Mouse (Mus musculus) hindbrain, embryonic 13.5 days (tissue): ENCODE data around the gene Slc30a2. TPM values are rescaled to one million over a fixed set of nuclear protein-coding genes. Genes with fewer than 3 reads are reported as not detected.
"Not testable (repeated sequence)": the region's sequence is repeated elsewhere in the genome, so short reads cannot be mapped to it uniquely, and the experiment has no call there.

Experiments
- ATAC-seq: fragments of 200-750 bp; cut with Nextera tagmentation; 2 replicates; pipeline ENCODE4 v1.8.0; 2017; ENCODE audit warnings: moderate TSS enrichment; ENCODE audit not compliant: low FRiP score
- H3K27ac ChIP-seq: fragments of 300-500 bp; sonication (generic); 2 replicates; pipeline ENCODE4 v1.5.1; 2015; ENCODE audit warnings: inconsistent platforms, mild to moderate bottlenecking, moderate library complexity
- H3K27me3 ChIP-seq: fragments of 300-500 bp; sonication (generic); 2 replicates; pipeline ENCODE4 v1.6.1; 2015; ENCODE audit warnings: mild to moderate bottlenecking, inconsistent platforms
- H3K36me3 ChIP-seq: fragments of 300-500 bp; sonication (generic); 2 replicates; pipeline ENCODE4 v1.6.1; 2015; ENCODE audit warnings: mild to moderate bottlenecking, inconsistent platforms
- H3K4me1 ChIP-seq: fragments of 300-500 bp; sonication (generic); replicated peaks from 2 replicates; pipeline ENCODE4 v1.6.1; 2015; ENCODE audit warnings: inconsistent platforms
- H3K4me2 ChIP-seq: fragments of 300-500 bp; sonication (generic); 2 replicates; pipeline ENCODE4 v1.6.1; 2015; ENCODE audit warnings: inconsistent platforms, mild to moderate bottlenecking, moderate library complexity
- H3K4me3 ChIP-seq: fragments of 300-500 bp; sonication (generic); 2 replicates; pipeline ENCODE4 v1.5.1; 2015; ENCODE audit warnings: mild to moderate bottlenecking, inconsistent platforms
- H3K9ac ChIP-seq: fragments of 300-500 bp; sonication (generic); 2 replicates; pipeline ENCODE4 v1.6.1; 2015; ENCODE audit warnings: mild to moderate bottlenecking, inconsistent platforms
- H3K9me3 ChIP-seq: fragments of 300-500 bp; sonication (generic); 2 replicates; pipeline ENCODE4 v1.6.1; 2016; ENCODE audit warnings: inconsistent platforms
- WGBS: fragments of 180-500 bp; shearing (Covaris S2); methylation state at CpG from one replicate; pipeline ENCODE4 v1.1.7; 2015; 5-methylcytosine and 5-hydroxymethylcytosine counted together
- polyA plus RNA-seq: library from polyadenylated mRNA; unstranded; fragments of >200 nt; fragmentation: Nextera tagmentation; extraction: Ambion mirVana; gene quantifications from 2 replicates; pipeline ENCODE4 v1.2.1, GENCODE M21; 2015

Gene Slc30a2
- polyA plus RNA-seq, 1 experiment from 2014 or later = not detected

GRCm38 (mm10) chr4:134365280-134365679 is 22.3 kb downstream of the Slc30a2 start:
- Histone ChIP-seq H3K9me3 (no peaks in the 10 kb centered on the region), H3K4me1 (no peaks in the 10 kb centered on the region), H3K27ac (no peak overlapping the region), H3K9ac (no peak overlapping the region), H3K36me3 (no peaks in the 10 kb centered on the region), H3K27me3 (peaks cover 62% of the 10 kb centered on the region), H3K4me3 (no peak overlapping the region), H3K4me2 (no peak overlapping the region)
- WGBS = 52% methylated on average over 5 of the region's 5 CpGs
- ATAC-seq = no peak

DNA sequence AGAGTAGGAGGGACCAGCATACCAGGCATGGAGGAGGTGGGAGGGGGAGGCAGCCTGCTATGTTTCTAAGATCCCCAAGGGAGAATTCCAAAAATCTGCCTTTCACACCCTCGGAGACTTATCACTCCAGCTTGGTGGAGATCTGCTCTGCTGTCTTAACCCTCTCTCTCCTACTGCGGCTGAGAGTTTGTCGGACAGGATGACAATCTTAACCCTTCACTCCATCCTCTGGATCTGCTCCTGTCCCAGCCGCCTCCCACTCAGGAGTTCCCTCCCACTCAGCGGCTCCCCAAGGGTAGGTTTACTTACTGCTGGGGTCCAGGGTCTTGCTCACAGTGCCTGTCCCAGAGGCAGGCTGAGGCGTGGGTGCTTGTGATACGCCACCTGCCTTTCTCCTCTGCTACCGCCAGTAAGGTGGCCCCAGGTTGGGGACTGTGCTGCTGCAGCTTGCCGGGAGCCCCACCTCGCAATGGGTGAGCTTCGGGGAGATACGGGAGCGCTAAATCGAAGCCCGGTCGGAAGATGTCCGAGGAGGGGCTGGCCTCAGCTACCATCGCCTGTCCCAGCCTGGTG is 27.8 kb downstream of the Slc30a2 start:
- Histone ChIP-seq H3K27me3 (peaks cover 70% of the 10 kb centered on the region), H3K4me1 (peaks cover 21% of the 10 kb centered on the region), H3K36me3 (no peaks in the 10 kb centered on the region), H3K4me2 (peak overlapping the region; percentile 81), H3K4me3 (peak overlapping the region; percentile 50), H3K9me3 (no peaks in the 10 kb centered on the region), H3K9ac (peak overlapping the region; percentile 65), H3K27ac (no peak overlapping the region)
- no peak for ATAC-seq
- under 1% methylated on average over 18 of the region's 18 CpGs for WGBS

DNA sequence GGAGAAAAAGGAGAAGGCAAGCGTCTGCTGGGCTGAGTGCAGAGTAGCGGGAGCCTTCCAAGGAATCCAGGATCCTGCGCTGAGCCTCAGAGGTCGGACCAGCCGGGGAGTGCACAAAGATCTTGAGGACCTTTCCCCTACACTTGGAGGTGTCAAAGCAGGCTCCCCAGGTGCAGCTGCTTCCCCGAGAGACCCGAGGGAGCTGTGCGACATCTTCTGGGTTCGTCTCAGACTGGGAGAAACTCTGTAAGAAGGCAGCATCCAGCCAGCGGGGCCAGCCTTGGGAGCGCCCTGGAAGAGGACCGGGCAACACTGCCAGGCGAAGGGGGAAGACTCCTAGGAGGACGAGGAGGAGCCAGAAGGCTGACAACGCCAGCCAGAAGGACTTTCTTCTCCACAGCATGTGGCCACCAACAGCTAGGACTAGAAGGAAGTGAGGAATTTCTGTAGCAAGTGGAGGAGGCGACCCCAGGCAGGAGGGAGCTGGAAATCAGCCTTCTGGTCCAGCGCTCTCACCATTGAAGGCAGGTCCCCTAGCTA is 28.4 kb downstream of the Slc30a2 start:
- H3K4me3 ChIP-seq = peak overlapping the region; percentile 50
- no peaks in the 10 kb centered on the region for H3K36me3 ChIP-seq
- peaks cover 64% of the 10 kb centered on the region for H3K27me3 ChIP-seq
- peaks cover 21% of the 10 kb centered on the region for H3K4me1 ChIP-seq
- H3K9ac ChIP-seq = peak overlapping the region; percentile 65
- peak overlapping the region; percentile 81 for H3K4me2 ChIP-seq
- no peak overlapping the region for H3K27ac ChIP-seq
- ATAC-seq = no peak
- H3K9me3 ChIP-seq = no peaks in the 10 kb centered on the region
- WGBS = under 1% methylated on average over 17 of the region's 17 CpGs

- peak overlapping the region; percentile 81 for H3K4me2 ChIP-seq
- peak overlapping the region; percentile 50 for H3K4me3 ChIP-seq
- no peak overlapping the region for H3K27ac ChIP-seq
- WGBS = under 1% methylated on average over 16 of the region's 16 CpGs
- H3K9ac ChIP-seq = peak overlapping the region; percentile 66
- no peaks in the 10 kb centered on the region for H3K9me3 ChIP-seq
- peak; percentile 90 for ATAC-seq
- H3K27me3 ChIP-seq = peaks cover 60% of the 10 kb centered on the region
- H3K4me1 ChIP-seq = peaks cover 21% of the 10 kb centered on the region
- H3K36me3 ChIP-seq = no peaks in the 10 kb centered on the region
Measured at GRCm38 (mm10) chr4:134372294-134372747, 29.3 kb downstream of the Slc30a2 start.

GRCm38 (mm10) chr4:134373295-134373694 is 30.3 kb downstream of the Slc30a2 start:
- Histone ChIP-seq H3K4me1 (peaks cover 24% of the 10 kb centered on the region), H3K9ac (no peak overlapping the region), H3K36me3 (no peaks in the 10 kb centered on the region), H3K4me3 (no peak overlapping the region), H3K27ac (no peak overlapping the region), H3K9me3 (no peaks in the 10 kb centered on the region), H3K27me3 (peaks cover 50% of the 10 kb centered on the region), H3K4me2 (no peak overlapping the region; the same call in 1 of the 2 replicates)
- ATAC-seq = no peak
- 81% methylated on average over 8 of the region's 8 CpGs for WGBS

DNA sequence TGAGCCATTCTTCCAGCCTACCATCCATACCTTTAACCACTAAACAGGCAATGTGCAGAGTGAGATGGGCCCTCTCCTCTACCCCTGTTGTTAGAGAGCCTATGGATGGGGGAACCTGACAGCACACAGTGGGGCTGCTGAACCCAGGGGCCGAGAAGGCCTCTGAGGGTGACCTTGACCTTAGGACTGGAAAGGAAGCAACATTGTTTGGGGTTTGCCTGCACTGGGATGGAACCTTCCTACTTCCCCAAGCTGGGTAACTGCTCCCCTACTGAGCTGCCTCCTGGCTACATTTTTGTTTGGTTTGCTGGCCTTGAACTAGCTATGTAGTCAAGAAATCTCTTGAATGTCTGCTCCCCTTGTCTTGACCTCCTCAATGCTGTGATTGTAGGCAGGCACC is 31.3 kb downstream of the Slc30a2 start:
- Histone ChIP-seq H3K4me1 (peaks cover 26% of the 10 kb centered on the region), H3K4me2 (no peak overlapping the region), H3K27me3 (peaks cover 40% of the 10 kb centered on the region), H3K9me3 (no peaks in the 10 kb centered on the region), H3K36me3 (no peaks in the 10 kb centered on the region), H3K4me3 (no peak overlapping the region), H3K9ac (no peak overlapping the region), H3K27ac (no peak overlapping the region)
- WGBS = 65% methylated on average over 1 of the region's 1 CpGs
- no peak for ATAC-seq

DNA sequence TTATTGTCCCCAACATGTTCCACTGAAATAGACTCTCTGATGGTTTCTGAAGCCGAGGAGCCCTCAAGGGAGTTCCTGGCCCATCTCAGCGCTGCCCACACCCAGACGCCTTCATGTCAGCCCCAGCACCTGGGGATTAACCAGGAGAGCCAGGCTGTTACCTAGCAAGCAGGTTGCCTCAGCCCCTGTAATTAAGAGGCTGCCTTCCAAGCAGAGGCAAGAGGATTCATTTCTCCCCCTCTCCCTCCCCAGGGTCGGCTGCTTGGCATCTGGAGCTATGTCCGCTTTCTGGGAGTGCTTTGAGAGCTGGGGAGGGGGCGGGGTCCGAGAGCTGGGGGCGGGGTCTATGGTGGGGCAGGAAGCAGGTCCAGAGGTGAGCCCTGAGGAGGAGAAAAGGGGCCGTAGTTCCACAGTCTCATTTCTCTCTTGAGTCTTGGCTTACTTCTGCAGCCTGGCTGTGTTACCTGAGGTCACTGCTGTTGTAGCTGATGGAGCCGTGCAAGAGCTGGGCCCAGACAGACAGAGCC is 35.2 kb downstream of the Slc30a2 start:
- ATAC-seq = no peak
- H3K9me3 ChIP-seq = no peaks in the 10 kb centered on the region
- 35% methylated on average over 10 of the region's 10 CpGs for WGBS
- H3K4me3 ChIP-seq = no peak overlapping the region
- no peaks in the 10 kb centered on the region for H3K36me3 ChIP-seq
- no peak overlapping the region for H3K27ac ChIP-seq
- no peak overlapping the region for H3K9ac ChIP-seq
- peaks cover 5% of the 10 kb centered on the region; the same call in 1 of the 2 replicates for H3K4me1 ChIP-seq
- peaks cover 6% of the 10 kb centered on the region for H3K27me3 ChIP-seq
- no peak overlapping the region for H3K4me2 ChIP-seq

- no peak overlapping the region for H3K9ac ChIP-seq
- H3K27ac ChIP-seq = no peak overlapping the region
- H3K4me1 ChIP-seq = peaks cover 5% of the 10 kb centered on the region; the same call in 1 of the 2 replicates
- H3K4me2 ChIP-seq = no peak overlapping the region
- H3K36me3 ChIP-seq = no peaks in the 10 kb centered on the region
- peaks cover 3% of the 10 kb centered on the region; the same call in 1 of the 2 replicates for H3K27me3 ChIP-seq
- H3K9me3 ChIP-seq = no peaks in the 10 kb centered on the region
- H3K4me3 ChIP-seq = no peak overlapping the region
- WGBS = 87% methylated on average over 8 of the region's 8 CpGs
- ATAC-seq = no peak
Measured at GRCm38 (mm10) chr4:134379510-134379909, 36.5 kb downstream of the Slc30a2 start.

DNA sequence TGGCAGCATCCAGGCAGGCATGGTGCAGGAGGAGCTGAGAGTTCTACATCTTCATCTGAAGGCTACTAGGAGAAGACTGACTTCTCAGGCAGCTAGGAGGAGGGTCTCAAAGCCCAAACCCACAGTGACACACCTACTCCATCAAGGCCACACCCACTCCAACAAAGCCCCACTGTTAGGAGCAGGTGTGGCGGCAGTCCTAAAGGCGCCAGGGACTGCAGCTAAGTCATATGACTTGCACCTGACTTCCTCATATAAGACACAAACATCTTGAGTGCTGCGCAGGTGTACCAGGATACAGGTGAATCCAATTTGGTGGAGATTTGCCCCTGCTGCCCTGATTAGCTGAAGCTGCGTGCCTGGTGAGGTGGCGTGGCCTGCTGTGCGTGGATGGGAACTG is 40.8 kb downstream of the Slc30a2 start, which contains the start of gene Extl1:
TSS of gene Extl1 (minus strand) at position 101 of the 400 bp plus-strand sequence.
- 97% methylated on average over 2 of the region's 6 CpGs for WGBS
- H3K9ac ChIP-seq, H3K4me2 ChIP-seq, ATAC-seq, H3K27ac ChIP-seq, H3K4me1 ChIP-seq, H3K36me3 ChIP-seq, H3K4me3 ChIP-seq, H3K9me3 ChIP-seq, H3K27me3 ChIP-seq: not testable (repeated sequence)

- Histone ChIP-seq H3K4me1 (peaks cover 1% of the 10 kb centered on the region), H3K27me3 (no peaks in the 10 kb centered on the region), H3K36me3 (no peaks in the 10 kb centered on the region), H3K9me3 (no peaks in the 10 kb centered on the region), H3K4me2 (no peak overlapping the region), H3K9ac (no peak overlapping the region), H3K27ac (no peak overlapping the region), H3K4me3 (no peak overlapping the region)
- WGBS = 83% methylated on average over 6 of the region's 6 CpGs
- no peak for ATAC-seq
Measured at GRCm38 (mm10) chr4:134387268-134387667, 44.3 kb downstream of the Slc30a2 start.

- Histone ChIP-seq H3K4me2 (no peak overlapping the region), H3K9ac (no peak overlapping the region), H3K36me3 (no peaks in the 10 kb centered on the region), H3K4me3 (no peak overlapping the region), H3K27me3 (no peaks in the 10 kb centered on the region), H3K4me1 (peaks cover 5% of the 10 kb centered on the region), H3K27ac (no peak overlapping the region), H3K9me3 (no peaks in the 10 kb centered on the region)
- 18% methylated on average over 5 of the region's 5 CpGs for WGBS
- no peak for ATAC-seq
Measured at GRCm38 (mm10) chr4:134388397-134388796, 45.4 kb downstream of the Slc30a2 start.

DNA sequence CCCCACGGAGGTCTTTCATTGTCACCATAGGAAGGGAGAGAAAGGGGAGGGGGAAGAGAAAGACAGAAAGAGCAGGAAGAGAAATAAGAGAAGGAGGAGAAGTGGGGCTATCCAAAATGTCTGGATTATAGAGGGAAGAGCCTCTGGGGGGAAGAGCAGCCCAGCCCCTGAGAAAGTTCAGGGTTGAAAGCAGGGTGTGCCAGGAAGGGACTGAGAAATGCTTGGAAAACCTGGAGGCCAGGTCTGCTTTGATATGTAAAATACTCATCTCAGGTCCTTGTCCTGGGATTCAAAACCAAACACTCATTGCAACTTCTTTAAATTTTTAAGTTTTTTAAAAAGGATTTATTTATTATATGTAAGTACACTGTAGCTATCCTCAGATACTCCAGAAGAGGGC is 48.7 kb downstream of the Slc30a2 start:
- no peak overlapping the region for H3K27ac ChIP-seq
- no peak overlapping the region for H3K4me3 ChIP-seq
- 91% methylated on average over 1 of the region's 1 CpGs for WGBS
- no peaks in the 10 kb centered on the region for H3K27me3 ChIP-seq
- H3K4me2 ChIP-seq = no peak overlapping the region
- ATAC-seq = no peak
- no peak overlapping the region for H3K9ac ChIP-seq
- H3K4me1 ChIP-seq = peaks cover 11% of the 10 kb centered on the region
- H3K9me3 ChIP-seq = no peaks in the 10 kb centered on the region
- no peaks in the 10 kb centered on the region for H3K36me3 ChIP-seq

DNA sequence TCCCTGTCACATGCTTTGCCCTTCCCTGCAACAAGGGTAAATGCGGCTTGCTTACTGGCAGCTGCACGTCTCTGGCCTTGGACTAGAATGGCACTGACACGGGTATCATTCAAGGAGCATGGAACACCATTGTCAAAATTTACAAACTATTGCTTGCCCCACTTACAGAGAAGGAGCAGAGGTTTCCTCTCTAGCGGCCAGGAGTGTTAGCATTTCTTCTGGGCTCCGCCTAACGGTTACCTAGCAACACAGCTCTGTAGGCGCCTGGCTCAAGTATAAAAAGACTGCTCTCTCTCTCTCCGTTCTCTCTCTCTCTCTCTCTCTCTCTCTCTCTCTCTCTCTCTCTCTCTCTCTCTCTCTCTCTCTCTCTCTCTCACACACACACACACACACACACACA is 49.6 kb downstream of the Slc30a2 start:
- H3K36me3 ChIP-seq = no peaks in the 10 kb centered on the region
- 12% methylated on average over 8 of the region's 8 CpGs for WGBS
- H3K27ac ChIP-seq = no peak overlapping the region
- no peaks in the 10 kb centered on the region for H3K27me3 ChIP-seq
- no peak overlapping the region for H3K9ac ChIP-seq
- no peak overlapping the region for H3K4me2 ChIP-seq
- peaks cover 21% of the 10 kb centered on the region for H3K4me1 ChIP-seq
- ATAC-seq = no peak
- no peaks in the 10 kb centered on the region for H3K9me3 ChIP-seq
- no peak overlapping the region for H3K4me3 ChIP-seq
